Mouse (Mus musculus): Measurements from ENCODE around the gene Ccdc27.

DNA sequence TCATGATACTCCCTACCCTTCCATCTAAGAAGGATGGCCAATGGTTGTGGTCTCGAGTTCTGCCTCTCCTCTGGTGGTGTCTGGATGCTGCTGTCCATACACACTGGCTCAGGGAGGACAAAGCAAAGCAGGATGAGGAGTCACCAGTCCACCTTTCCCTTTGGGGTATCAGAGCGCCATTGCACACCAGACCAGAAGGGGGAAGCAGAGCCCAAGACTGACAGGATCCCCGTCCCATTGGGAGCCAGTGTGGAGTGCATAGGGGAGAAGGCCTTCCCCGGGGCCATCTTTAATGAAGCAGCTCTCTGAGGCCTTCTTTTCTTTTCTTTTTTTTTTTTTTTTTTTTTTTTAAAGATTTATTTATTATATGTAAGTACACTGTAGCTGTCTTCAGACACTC, 10.6 kb upstream of the Ccdc27 start:
- TF ChIP-seq ZKSCAN1 (IDR thresholded peaks at IDR 0.05; ENCODE audit: borderline replicate concordance, low read depth, low read length) (no peak), CTCF (conservative IDR thresholded peaks at IDR 0.05 in 1 of 2, IDR thresholded peaks at IDR 0.05 in 1 of 2; ENCODE audit: low read depth in 2 of 2, low read length in 2 of 2) (peak in 1 of 2 experiments; percentile 71; a peak in 2 of 4 replicates), POLR2AphosphoS2 (IDR thresholded peaks at IDR 0.05; ENCODE audit: low read depth, low read length) (no peak), USF1 (IDR thresholded peaks at IDR 0.05; ENCODE audit: low read depth, low read length) (no peak), RAD21 (IDR thresholded peaks at IDR 0.05; ENCODE audit: low read depth, low read length) (peak; percentile 63)

Data from CH12.LX (cell line).